Mouse (Mus musculus) heart, adult 2 months (tissue): ENCODE measurements around the gene Nup133.

ENCODE experiments used
- CTCF ChIP-seq: fragments of 200-600 bp; IDR thresholded peaks from 2 replicates; pipeline ENCODE4 v1.8.1; 2022; ENCODE audit warnings: antibody characterized with exemption, mild to moderate bottlenecking, moderate library complexity
- EP300 ChIP-seq: fragments of 200-500 bp; IDR thresholded peaks from 2 replicates; pipeline ENCODE4 v1.6.1; 2011; ENCODE audit warnings: low read depth, low read length, control low read depth; ENCODE audit not compliant: insufficient read depth

GRCm38 (mm10) chr8:123895230-123895629, 53.8 kb downstream of the Nup133 start:
- TF ChIP-seq EP300 (no peak), CTCF (no peak)
